Mouse (Mus musculus) T-cell, adult 2 months (primary cell): ENCODE data around the gene Lmnb2.

ENCODE experiments used
- DNase-seq: peaks from one replicate; pipeline ENCODE4 v3.0.0; 2022; ENCODE audit warnings: low spot score

Lmnb2 gene

GRCm38 (mm10) chr10:80946684-80947437 lies 28.8 kb upstream of the Lmnb2 start:
- no peak for DNase-seq

GRCm38 (mm10) chr10:80944231-80944630 lies 26.2 kb upstream of the Lmnb2 start:
- DNase-seq = no peak

- no peak for DNase-seq
Observed at GRCm38 (mm10) chr10:80943701-80944100, 25.7 kb upstream of the Lmnb2 start.

- DNase-seq = no peak
Observed at GRCm38 (mm10) chr10:80942919-80943318, 24.9 kb upstream of the Lmnb2 start.

- no peak for DNase-seq
Observed at GRCm38 (mm10) chr10:80940988-80941347, 22.9 kb upstream of the Lmnb2 start.

GRCm38 (mm10) chr10:80940320-80940987 lies 22.4 kb upstream of the Lmnb2 start:
- DNase-seq = no peak

- peak; percentile 71 for DNase-seq
Observed at GRCm38 (mm10) chr10:80939671-80940070, 21.6 kb upstream of the Lmnb2 start.

GRCm38 (mm10) chr10:80938831-80939550 lies 20.9 kb upstream of the Lmnb2 start:
- DNase-seq = no peak

- DNase-seq = no peak
Observed at GRCm38 (mm10) chr10:80937646-80938045, 19.6 kb upstream of the Lmnb2 start.

- no peak for DNase-seq
Observed at GRCm38 (mm10) chr10:80936810-80937164, 18.7 kb upstream of the Lmnb2 start.

- no peak for DNase-seq
Observed at GRCm38 (mm10) chr10:80936135-80936809, 18.2 kb upstream of the Lmnb2 start.

GRCm38 (mm10) chr10:80935698-80936097 lies 17.7 kb upstream of the Lmnb2 start:
- DNase-seq = no peak

GRCm38 (mm10) chr10:80935241-80935640 lies 17.2 kb upstream of the Lmnb2 start:
- no peak for DNase-seq

- no peak for DNase-seq
Observed at GRCm38 (mm10) chr10:80934136-80934985, 16.3 kb upstream of the Lmnb2 start.

- no peak for DNase-seq
Observed at GRCm38 (mm10) chr10:80933421-80933979, 15.5 kb upstream of the Lmnb2 start.

- no peak for DNase-seq
Observed at GRCm38 (mm10) chr10:80932700-80933420, 14.8 kb upstream of the Lmnb2 start.

GRCm38 (mm10) chr10:80932206-80932605 lies 14.2 kb upstream of the Lmnb2 start:
- DNase-seq = peak; percentile 23

- no peak for DNase-seq
Observed at GRCm38 (mm10) chr10:80931695-80932094, 13.7 kb upstream of the Lmnb2 start.

- no peak for DNase-seq
Observed at GRCm38 (mm10) chr10:80931153-80931671, 13.2 kb upstream of the Lmnb2 start.
